Mouse (Mus musculus) left cerebral cortex, postnatal 36 days (tissue): Measurements from ENCODE around the gene S100a6. TPM values are rescaled to one million over a fixed set of nuclear protein-coding genes. Genes with fewer than 3 reads are reported as not detected.

Source experiments
- DNase-seq, 2 experiments: peaks; one replicate each; pipeline ENCODE4 v3.0.0; 2021 to 2022; ENCODE audit warnings: low spot score in 2 of 2, mixed read lengths in 1 of 2
- intact Hi-C: fragments of 180-260 bp; cut with DNase I; formaldehyde crosslinking; loops from one replicate; pipeline ENCODE4 v1.15.1; 2025
- total RNA-seq, 2 experiments: library from RNA; stranded (reverse); gene quantifications; 2 replicates each; pipeline ENCODE4 v1.2.3; 2021

S100a6 gene
- 10 to 100 TPM; 28.7 to 30.9 TPM for total RNA-seq

DNA sequence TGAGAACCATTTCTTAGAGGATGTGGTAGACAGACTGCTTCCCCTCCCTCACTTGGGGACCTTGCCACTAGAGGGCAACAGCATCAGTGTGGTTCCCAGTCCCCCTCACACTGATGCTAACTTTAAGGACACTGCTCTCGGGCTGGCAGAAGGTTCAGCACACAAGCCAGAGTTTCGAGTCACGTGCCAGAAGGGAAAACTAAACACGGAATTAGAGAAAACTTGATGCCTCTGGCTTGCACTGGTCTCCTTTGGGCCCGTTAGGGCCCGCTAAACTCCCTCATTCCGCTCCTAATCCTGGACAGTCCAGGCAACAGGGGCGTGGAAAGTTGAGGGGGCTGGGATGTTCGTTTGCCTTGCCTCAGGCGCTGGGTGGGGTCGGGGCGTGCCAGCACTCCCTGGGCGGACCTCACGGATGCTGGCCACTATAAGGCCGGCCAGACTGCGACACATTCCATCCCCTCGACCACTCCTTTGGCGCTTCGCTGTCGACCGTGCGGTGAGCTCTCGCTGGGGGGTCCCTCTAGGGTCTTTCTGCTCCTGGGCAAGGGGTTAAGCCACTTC is at the start of gene S100a6:
Gene S100a6, plus strand, starts transcription at position 155 of the 564 bp plus-strand sequence.
- no peak for DNase-seq
- intact Hi-C loops, result loop anchor here (1.0 to 5.0 kb wide), 2 partner anchors 26 to 86 kb away; partner anchors contain the start of gene S100a14

DNA sequence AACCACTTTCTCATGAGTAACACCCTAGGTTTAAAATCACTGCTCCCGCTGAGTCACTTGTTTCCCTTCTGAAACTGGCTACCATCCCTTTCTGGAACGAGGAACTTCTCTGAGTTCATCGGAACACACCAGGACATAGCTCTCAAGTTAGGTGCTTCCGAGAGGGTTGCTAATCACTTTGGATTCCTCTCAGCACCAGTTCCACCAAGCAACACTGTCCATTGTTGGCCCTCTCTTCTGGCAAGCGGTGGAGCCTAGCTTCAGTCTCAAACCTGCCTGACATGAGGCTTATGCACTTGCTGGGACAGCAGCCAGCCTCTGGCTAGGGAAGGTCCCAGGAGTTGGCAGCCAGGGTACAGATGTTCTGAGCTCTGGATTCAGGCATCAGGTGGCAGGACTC is 38.0 kb upstream of the S100a6 start:
- intact Hi-C loops, result loop anchor here (5.0 kb wide), 1 partner anchor 47 kb away; the partner anchor contains the start of gene S100a14
- no peak for DNase-seq

DNA sequence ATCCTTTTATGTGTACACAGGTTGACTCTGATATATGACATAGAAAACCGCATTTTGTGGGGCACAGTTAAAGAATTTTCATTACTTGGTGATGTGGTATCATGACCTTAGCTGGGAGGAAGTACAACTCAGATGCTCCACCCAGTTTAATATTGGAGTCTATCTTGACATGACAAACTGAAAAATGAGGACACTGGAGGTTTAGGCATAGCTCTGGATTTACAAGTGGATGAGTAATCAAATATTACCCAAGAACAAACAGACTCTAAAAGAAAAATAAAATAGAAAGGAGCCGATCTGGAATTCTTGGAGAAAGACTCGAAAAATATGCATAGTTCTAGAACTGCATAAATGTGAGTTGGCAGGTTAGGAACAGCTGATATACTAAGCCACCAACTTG is 37.4 kb upstream of the S100a6 start:
- DNase-seq, result no peak
- intact Hi-C loops, result loop anchor here (5.0 kb wide), 1 partner anchor 48 kb away; the partner anchor contains the start of gene S100a14

DNA sequence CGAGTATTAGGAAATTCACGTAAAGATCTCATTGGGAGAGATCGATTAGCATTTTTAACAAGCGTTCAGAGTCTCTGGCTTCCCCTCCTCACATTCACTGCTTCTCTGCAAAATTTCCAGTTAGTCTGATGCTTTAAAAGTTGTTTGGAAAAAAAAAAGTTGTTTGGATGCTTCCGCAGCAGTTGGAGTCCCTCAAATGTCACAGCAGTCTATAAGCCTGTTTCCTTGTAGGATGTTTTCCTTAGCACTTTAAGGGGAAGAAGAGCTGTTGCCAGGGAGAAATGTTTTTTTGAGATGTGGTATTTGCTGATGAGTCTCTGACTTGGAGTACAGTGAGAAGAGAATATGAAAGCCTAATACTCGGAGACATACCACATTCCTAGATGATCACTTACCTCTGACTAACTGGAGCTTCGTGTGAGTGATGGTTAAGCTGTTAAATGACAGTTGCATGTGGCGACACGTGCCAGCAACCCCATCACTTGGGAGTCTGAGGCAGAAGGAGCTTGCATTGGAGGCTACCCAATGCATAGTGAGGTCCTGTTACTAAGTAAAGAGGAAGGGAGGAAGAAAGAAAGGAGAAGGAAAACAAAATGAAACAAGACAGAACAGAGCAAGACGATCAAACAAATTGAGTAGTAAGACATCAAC is 36.2 kb upstream of the S100a6 start:
- intact Hi-C loops, result loop anchor here (5.0 kb wide), 1 partner anchor 49 kb away; the partner anchor contains the start of gene S100a14
- DNase-seq, result no peak

DNA sequence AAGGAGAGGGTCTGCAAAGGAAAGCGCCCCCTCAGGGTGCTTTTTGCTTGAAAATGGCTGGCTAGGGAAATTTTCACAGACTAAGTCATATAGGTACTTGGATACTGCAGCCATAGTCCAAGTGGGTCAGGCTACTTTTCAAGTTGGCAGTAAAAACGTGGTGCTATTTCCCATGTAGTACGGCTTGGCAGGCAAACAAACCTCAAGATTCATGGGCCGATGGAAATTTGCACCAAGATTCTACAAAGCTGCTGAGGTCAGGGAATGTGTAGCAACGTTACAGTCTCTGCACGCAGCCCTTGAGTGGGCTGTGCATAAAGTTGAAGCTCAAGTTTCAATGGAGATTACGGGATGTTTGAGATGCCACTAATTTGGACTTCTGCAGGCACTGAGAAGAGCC is 33.2 kb upstream of the S100a6 start:
- intact Hi-C loops, result loop anchor here (5.0 kb wide), 1 partner anchor 52 kb away; the partner anchor contains the start of gene S100a14
- DNase-seq, result no peak

DNA sequence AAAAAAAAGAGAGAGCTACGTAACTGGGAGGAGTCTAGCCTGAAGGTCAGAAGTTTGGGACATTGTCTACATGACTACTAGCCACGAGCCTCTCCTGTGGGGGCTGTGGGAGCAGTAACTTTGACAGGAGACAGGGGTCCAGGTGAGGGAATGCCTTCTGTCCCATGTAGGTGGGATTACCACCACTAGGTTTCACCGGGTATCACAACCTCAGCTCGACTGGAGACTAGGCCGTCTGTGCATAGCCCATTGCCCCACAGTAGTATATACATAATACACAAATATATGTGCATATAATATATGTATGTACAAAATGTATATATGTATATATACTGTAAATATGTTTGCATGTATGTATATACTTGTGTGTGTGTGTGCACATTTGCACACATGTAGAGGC is 31.5 kb upstream of the S100a6 start:
- intact Hi-C loops, result no loop called here
- no peak for DNase-seq

DNA sequence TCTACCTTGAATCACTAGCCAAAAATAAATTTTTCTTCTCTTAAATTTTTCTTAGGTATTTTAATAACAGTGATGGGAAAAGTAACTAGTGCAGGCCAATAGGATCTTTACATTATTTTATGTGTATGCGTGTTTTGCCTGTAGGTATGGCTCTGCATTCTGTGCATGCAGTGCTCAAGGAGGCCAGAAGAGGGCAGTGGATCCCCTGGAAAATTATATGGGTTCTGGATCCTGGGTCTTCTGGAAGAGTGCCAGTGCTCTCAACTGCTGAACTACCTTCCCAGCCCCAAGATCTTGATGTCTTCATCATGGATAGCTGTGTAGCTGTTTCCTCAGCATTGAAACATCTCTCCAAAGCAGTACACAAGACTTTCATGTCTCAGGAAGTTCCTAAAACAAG is 30.5 kb upstream of the S100a6 start:
- intact Hi-C loops, result no loop called here

DNA sequence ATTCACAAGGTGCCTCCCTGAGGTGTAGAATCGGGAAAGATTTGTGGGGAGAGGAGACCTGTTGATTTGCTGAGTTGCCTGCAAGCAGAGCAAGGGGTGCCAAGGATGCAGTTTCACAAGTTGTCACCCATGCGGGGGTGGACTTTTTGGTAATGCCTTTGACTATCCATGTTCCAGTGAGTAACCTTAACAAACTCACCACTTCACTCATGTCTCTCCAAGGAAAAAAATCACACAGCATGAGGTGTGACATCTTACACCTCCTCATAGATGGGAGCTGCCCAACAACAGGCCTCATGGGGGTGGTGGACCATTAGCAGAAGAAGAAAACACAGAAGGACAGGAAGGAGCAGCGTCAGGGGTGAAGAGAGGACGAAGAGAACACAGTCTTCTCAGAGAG is 30.1 kb upstream of the S100a6 start:
- no peak for DNase-seq
- intact Hi-C loops, result no loop called here

More for the DNA sequence above, 30.5 kb upstream of the S100a6 start:
- DNase-seq, result no peak

DNA sequence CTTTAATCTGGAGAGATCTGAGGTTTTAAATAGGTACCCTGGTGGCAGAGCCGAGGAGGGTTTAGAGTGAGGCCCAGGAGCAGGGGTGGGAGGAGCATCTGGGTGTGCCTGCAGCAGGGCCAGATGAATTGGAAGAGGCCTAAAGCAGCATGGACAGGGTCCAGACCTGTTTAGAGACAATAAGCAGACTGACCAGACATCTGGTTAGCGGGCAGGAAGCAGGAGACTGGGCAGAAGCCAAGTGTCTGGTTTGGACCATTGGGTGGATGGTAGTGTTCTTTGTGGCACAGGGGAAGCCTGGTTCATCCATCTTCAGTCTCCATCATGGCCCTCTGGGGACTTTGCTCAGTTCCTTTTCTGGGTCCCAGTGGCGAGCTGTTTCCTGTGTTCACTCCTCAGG is 28.8 kb upstream of the S100a6 start:
- intact Hi-C loops, result no loop called here

DNA sequence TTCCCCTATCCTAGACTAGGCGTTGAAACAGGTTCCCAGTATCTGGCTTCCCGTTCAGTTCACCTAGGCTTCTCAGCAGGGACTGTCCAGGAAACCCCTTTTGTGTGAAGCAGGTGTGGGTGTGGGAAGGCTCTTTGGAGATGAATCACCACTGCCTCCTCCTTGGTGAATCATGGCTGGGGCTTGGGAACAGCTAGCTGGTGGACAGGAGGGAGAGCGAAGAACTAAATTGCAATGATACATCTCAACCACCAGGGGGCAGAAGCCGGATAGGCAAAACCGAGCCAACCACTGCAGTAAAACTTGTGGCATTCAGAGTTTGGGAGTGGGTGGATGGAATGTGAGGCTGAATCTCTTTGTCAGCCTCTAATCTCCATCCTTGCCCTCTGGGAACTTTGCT is 27.1 kb upstream of the S100a6 start:
- peak; percentile 72 to 74 for DNase-seq
- intact Hi-C loops, result loop anchor here (1.0 kb wide), 1 partner anchor 30 kb away; no protein-coding TSS in a partner anchor

More for the DNA sequence above, 28.8 kb upstream of the S100a6 start:
- no peak for DNase-seq

DNA sequence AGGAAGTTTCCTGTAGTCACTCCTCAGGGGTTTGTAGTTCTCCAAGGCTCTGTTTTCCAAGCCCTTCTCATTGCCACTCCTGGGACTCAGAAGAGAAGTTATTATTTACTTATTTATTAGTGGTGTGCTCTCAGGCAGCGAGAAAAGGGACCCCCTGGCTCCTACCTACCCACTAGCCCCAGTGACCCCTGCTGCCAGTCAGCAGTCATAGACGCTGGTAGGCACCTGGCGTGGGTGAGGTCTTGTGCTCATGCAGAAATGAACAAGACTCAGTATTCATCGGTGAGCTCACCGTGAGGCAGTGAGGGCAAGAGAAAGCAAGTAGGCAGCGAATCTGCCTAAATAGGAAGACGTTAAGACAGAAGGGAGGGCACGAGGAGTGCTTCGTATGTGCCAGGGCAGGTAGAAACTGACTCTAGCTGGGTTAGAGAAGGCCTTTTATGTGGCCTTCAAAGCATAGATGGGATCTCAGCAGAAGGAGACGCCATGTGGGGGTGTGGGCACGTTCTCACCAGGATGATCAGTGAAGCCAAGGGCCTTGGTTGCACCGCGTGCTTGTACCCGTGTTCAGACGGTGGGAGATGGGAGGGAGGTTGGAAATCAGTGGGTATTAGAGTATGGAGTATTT is 26.6 kb upstream of the S100a6 start:
- no peak for DNase-seq
- intact Hi-C loops, result loop anchor here (2.0 kb wide), 1 partner anchor 63 kb away; no protein-coding TSS in a partner anchor

DNA sequence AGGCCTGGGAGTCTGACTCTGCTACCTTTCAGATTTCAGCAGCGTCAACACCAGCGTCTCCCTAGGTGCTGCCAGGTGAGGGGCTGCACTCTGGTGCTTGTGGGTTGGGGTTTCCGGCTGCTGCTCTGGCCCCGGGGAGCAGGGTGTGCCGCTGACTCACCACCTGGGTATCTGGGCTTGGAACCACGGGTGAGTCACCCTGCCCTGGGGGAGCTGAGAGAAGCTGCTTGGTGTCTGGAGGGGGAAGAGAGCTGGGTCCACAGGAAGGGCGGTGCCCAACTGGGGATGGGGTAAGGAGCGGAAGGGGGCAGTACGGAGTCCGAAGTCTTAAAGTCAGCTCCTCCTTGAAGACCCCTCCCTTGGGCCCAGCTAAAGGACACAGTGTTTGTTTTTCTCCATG is 25.8 kb upstream of the S100a6 start:
- intact Hi-C loops, result loop anchor here (1.0 to 2.0 kb wide), 2 partner anchors 25 to 62 kb away; partner anchors contain the start of gene S100a6
- DNase-seq, result peak in 1 of 2 experiments; percentile 38

DNA sequence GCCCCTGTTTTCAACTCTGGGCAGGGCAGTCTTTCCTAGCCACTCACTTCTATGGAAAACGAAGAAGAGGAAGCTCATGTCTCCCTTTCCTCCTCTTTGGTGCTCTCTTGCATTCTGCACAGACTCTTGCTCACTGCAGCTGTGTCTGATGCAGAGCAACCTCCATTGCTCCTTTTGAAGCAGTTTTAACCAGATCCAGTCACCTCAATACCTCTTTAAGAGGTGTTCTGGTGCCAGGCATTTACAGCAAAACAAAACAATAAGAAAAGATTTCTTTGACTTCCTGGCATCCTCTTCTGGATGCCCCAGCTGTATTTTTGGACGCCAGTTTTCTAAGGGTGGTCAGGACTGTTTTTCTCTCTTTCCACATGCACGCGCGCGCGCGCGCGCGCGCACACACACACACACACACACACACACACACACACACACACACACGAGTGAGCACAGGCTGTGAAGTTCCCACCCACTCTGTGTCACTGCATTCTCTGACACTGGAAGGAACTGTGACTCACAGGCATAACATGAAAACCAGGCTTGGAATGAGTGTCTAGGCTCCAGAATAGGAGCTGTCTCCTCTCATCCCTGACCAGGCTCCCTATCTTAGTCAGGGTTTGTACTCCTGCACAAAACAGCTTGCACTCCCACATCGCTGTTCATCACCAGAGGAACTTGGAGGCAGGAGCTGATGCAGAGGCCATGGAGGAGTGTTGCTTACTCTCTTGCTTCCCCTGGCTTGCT is 25.2 kb upstream of the S100a6 start:
- intact Hi-C loops, result loop anchor here (1.0 to 2.0 kb wide), 2 partner anchors 25 to 61 kb away; partner anchors contain the start of gene S100a6
- DNase-seq, result peak; percentile 46 to 66

DNA sequence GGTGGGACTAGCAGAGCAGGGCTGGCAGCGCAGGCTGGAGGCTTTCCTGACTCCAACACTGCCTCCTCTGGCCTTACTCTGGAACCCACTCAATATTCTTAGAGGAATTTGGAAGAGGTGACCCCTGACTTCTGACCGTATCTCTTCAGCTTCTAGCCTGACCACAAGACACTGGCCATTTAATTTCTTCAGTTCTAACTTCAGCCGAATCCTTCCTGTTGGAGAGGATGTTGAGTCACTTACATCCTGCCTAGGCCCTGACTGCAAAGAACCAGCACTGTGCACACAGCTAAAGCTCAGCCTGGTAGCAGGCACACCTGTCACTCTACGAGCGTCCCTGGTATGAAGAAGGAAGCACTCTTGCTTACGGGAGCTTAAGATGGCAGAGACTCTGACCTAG is 23.3 kb upstream of the S100a6 start:
- DNase-seq, result no peak
- intact Hi-C loops, result no loop called here

DNA sequence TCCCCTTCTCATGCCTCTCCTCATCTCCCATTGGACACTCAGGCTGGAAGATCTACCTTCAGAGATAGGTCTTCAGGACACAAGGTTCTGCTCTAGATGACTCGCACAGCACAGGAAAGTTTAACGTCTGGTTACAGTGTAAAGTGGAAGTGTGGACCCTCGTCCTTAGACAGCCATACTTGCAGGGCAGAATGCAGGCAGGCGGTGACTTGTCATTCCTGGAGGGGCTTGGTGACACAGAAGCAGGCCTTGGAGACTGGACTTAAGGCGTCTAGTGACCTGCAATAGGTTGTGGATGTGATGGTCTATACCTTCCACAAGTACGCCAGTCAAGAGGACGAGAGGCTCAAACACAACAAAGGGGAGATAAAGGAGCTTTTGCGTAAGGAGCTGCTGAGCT is 22.7 kb upstream of the S100a6 start, which contains the start of gene S100a2:
Gene S100a2, plus strand, starts transcription at position 301 of the 400 bp plus-strand sequence.
- no peak for DNase-seq

DNA sequence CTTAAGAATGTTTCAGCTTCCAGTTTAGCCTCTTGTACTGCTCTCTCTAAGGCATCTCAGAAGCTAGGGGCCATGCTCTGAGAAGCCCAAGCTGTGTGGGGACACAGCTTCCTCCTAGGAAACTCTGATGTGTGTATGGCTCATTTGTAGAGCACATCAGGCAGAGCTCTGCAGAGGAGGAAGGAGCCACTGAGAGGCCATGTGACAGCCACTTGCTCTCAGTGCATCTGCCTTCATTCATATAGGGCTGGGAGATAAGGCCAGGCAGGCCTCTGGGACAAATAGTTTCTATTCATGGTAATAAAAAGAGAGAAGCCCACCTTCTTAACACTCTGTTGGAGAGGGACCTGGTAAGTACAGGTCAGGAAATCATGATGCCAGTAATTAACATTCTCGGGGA is 18.2 kb upstream of the S100a6 start:
- intact Hi-C loops, result no loop called here
- DNase-seq, result no peak

More for the DNA sequence above, 22.7 kb upstream of the S100a6 start, which contains the start of gene S100a2:
- intact Hi-C loops, result no loop called here

DNA sequence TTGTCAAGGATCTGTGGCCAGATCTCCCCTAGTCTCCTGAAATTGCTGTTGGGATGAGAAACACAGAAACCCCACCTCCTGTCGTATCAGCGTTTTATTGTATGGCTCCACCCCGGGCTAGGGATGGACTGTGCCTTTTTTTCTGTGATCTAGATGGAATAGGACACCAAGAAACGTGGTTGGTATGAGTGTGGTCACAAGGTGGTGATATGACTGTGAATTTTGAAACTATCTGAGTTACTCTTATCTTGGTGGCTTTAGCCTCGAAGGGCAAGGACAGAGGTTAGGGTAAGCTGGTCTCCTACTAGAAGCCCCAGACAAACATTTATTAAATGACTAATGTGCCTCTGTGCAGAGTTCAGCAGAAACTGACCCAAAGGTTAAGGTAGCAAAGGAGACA is 17.1 kb upstream of the S100a6 start:
- intact Hi-C loops, result no loop called here
- no peak for DNase-seq

DNA sequence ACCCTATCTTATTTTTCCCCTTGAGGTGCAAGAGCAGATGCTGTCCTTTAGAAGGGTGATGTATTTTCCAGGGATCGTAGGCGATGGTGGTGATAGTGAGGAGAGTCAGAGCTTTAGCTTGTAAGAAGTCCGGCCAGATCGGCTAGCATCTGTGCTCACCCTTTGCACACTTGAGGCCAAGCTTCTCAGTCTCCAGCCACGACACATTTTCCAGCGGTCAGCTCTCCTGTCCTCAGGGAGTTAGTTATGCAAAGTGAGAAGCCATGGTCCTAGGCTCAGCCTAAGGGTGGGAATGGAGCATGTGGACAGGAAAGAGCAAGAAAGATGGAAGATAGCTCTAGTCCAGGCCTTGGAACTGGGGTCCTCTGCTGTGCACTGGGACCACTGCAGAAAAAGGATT is 15.9 kb upstream of the S100a6 start:
- DNase-seq, result no peak
- intact Hi-C loops, result no loop called here

DNA sequence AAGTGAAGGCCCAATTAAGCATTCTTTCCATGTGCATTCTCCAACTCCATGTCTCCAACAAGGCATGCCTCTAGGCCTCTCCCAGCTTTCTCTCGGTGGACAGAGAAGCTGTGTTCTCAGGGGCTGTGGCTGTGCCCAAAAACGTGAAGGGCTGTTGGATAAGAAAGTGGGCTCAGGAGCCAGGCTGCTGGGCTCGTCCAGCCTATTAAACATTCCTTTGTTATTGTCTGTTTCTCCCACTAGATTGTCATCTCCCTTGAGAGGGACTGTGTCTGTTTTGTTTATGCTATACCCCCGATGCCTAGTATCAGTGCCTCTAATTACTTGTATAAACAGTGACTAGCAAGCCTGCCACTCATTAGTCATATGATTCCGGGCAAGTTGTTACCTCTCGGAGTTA is 14.9 kb upstream of the S100a6 start:
- no peak for DNase-seq
- intact Hi-C loops, result no loop called here

DNA sequence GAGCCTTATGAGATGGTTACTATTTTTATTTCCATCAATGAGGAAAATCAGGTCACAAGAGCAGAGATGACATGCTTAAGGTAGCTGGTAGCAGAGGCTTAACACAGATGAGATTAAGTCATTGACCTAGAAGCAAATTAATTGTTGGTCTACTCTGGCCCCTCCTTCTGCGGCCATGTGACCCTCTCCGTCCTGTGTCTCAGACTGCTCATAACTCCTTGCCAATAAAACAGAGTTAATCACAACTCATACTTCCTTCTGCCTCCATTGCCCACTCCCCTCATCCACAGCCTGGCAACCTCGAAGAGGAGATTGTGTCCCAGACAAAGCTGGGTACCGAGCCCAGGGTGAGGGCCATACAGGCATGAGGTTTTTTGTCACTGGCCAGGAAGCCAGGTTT is 14.5 kb upstream of the S100a6 start:
- DNase-seq, result no peak
- intact Hi-C loops, result no loop called here
